Mouse (Mus musculus) thymus, adult 2 months (tissue): ENCODE measurements around the gene Mob1b. TPM values are rescaled to one million over a fixed set of nuclear protein-coding genes. Genes with fewer than 3 reads are reported as not detected.

Experiments used
- DNase-seq: peaks from one replicate; pipeline ENCODE4 v3.0.0; 2021
- H3K27ac ChIP-seq: fragments of 200-500 bp; 2 replicates; pipeline ENCODE4 v1.5.1; 2012; ENCODE audit warnings: low read length, control low read depth; ENCODE audit not compliant: control insufficient read depth, insufficient read depth
- H3K27me3 ChIP-seq: fragments of 200-500 bp; 2 replicates; pipeline ENCODE4 v1.6.1; 2012; ENCODE audit warnings: mild to moderate bottlenecking, low read length, moderate library complexity, mixed read lengths; ENCODE audit not compliant: control insufficient read depth, insufficient read depth
- H3K36me3 ChIP-seq: fragments of 200-500 bp; 2 replicates; pipeline ENCODE4 v1.6.1; 2012; ENCODE audit warnings: mild to moderate bottlenecking, low read length, moderate library complexity; ENCODE audit not compliant: control insufficient read depth, insufficient read depth
- H3K4me1 ChIP-seq: fragments of 200-500 bp; replicated peaks from 2 replicates; pipeline ENCODE4 v1.6.1; 2012; ENCODE audit warnings: low read length; ENCODE audit not compliant: control insufficient read depth, insufficient read depth
- H3K4me3 ChIP-seq: fragments of 200-500 bp; 2 replicates; pipeline ENCODE4 v1.5.1; 2012; ENCODE audit warnings: mild to moderate bottlenecking, low read length, control low read depth, moderate library complexity; ENCODE audit not compliant: control insufficient read depth, insufficient read depth
- CTCF ChIP-seq: fragments of 200-500 bp; IDR thresholded peaks from 2 replicates; pipeline ENCODE4 v1.5.1; 2012; ENCODE audit warnings: mild to moderate bottlenecking, control low read depth, low read length, moderate library complexity, borderline replicate concordance; ENCODE audit not compliant: control insufficient read depth, poor library complexity, insufficient read depth; ENCODE audit errors: extremely low read depth
- POLR2A ChIP-seq: fragments of 200-500 bp; IDR thresholded peaks from 2 replicates; pipeline ENCODE4 v1.6.1; 2012; ENCODE audit warnings: mild to moderate bottlenecking, low read length, control low read depth, moderate library complexity; ENCODE audit not compliant: control insufficient read depth, poor library complexity, insufficient read depth; ENCODE audit errors: extremely low read depth
- WGBS: fragments of 180-500 bp; shearing (Covaris S2); methylation state at CpG from one replicate; pipeline ENCODE4 v1.1.7; 2018; 5-methylcytosine and 5-hydroxymethylcytosine counted together
- polyA plus RNA-seq: library from polyadenylated mRNA; depleted of rRNA; stranded (reverse); fragments of >200 nt; gene quantifications from 2 replicates; pipeline ENCODE4 v1.2.3, GENCODE M21; 2012

The Mob1b gene
- polyA plus RNA-seq, 1 experiment, result 4.9 TPM

- peaks cover 2% of the 10 kb centered on the region; the same call in 1 of the 2 replicates for H3K27me3 ChIP-seq
- H3K4me1 ChIP-seq, result no peaks in the 10 kb centered on the region
- H3K4me3 ChIP-seq, result no peak overlapping the region
- no peak overlapping the region for H3K27ac ChIP-seq
- no peaks in the 10 kb centered on the region for H3K36me3 ChIP-seq
- no peak for DNase-seq
- 88% methylated on average over 15 of the region's 15 CpGs for WGBS
- no peak for TF ChIP-seq CTCF
- no peak for TF ChIP-seq POLR2A
Measured at GRCm38 (mm10) chr5:88688583-88689187, 32.0 kb upstream of the Mob1b start.

- H3K36me3 ChIP-seq, result no peaks in the 10 kb centered on the region
- no peak overlapping the region for H3K4me3 ChIP-seq
- WGBS, result 81% methylated on average over 3 of the region's 3 CpGs
- peaks cover 2% of the 10 kb centered on the region; the same call in 1 of the 2 replicates for H3K27me3 ChIP-seq
- H3K4me1 ChIP-seq, result no peaks in the 10 kb centered on the region
- no peak overlapping the region for H3K27ac ChIP-seq
- TF ChIP-seq POLR2A (no peak), CTCF (no peak)
- no peak for DNase-seq
Measured at GRCm38 (mm10) chr5:88689279-88689938, 31.2 kb upstream of the Mob1b start.

GRCm38 (mm10) chr5:88690681-88691505 is 29.8 kb upstream of the Mob1b start:
- no peak overlapping the region for H3K4me3 ChIP-seq
- no peaks in the 10 kb centered on the region for H3K27me3 ChIP-seq
- no peaks in the 10 kb centered on the region for H3K4me1 ChIP-seq
- no peak for DNase-seq
- 94% methylated on average over 10 of the region's 10 CpGs for WGBS
- no peaks in the 10 kb centered on the region for H3K36me3 ChIP-seq
- TF ChIP-seq CTCF (no peak), POLR2A (no peak)
- H3K27ac ChIP-seq, result no peak overlapping the region

DNA sequence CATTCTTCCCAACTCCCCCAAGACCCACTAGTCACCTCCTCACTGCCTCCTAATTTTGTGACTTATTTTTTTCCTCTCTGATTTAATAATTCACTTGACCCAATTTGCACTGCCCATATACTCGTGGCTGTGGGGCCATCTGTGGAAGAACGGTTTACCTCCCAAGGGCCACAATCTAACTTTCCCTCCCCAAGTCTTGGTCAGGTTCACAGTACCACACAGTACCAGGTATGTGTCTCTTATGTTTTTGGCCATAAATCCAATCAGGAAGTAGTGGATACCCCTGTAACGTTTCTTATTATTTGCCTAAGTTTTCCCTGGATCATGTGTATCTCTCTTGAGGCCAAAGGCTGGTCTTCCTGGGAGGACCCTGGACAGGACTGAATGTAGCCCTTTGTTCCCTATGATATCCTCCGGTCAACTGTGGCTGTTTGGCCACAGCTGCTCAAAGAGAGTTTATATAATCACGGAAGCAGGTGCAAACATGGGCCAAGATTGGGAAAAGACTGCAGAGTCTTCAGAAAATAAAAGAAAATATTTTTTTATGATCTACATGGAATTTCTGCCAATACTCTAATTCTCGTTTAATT is 29.1 kb upstream of the Mob1b start:
- TF ChIP-seq CTCF (no peak), POLR2A (no peak)
- Histone ChIP-seq H3K27me3 (no peaks in the 10 kb centered on the region), H3K4me3 (no peak overlapping the region), H3K4me1 (no peaks in the 10 kb centered on the region), H3K27ac (no peak overlapping the region), H3K36me3 (no peaks in the 10 kb centered on the region)
- no peak for DNase-seq
- 84% methylated on average over 6 of the region's 6 CpGs for WGBS

- H3K4me1 ChIP-seq, result no peaks in the 10 kb centered on the region
- H3K27ac ChIP-seq, result no peak overlapping the region
- no peaks in the 10 kb centered on the region for H3K27me3 ChIP-seq
- H3K36me3 ChIP-seq, result no peaks in the 10 kb centered on the region
- H3K4me3 ChIP-seq, result no peak overlapping the region
- WGBS, result 96% methylated on average over 4 of the region's 4 CpGs
- TF ChIP-seq CTCF (no peak), POLR2A (no peak)
- no peak for DNase-seq
Measured at GRCm38 (mm10) chr5:88692586-88692985, 28.1 kb upstream of the Mob1b start.

- Histone ChIP-seq H3K4me3 (no peak overlapping the region), H3K27ac (no peak overlapping the region), H3K27me3 (no peaks in the 10 kb centered on the region), H3K4me1 (no peaks in the 10 kb centered on the region), H3K36me3 (no peaks in the 10 kb centered on the region)
- DNase-seq, result no peak
- TF ChIP-seq POLR2A (no peak), CTCF (no peak)
Measured at GRCm38 (mm10) chr5:88693057-88693456, 27.6 kb upstream of the Mob1b start.
